Mouse (Mus musculus): ENCODE data around the gene Cntn5.

Gene Cntn5

DNA sequence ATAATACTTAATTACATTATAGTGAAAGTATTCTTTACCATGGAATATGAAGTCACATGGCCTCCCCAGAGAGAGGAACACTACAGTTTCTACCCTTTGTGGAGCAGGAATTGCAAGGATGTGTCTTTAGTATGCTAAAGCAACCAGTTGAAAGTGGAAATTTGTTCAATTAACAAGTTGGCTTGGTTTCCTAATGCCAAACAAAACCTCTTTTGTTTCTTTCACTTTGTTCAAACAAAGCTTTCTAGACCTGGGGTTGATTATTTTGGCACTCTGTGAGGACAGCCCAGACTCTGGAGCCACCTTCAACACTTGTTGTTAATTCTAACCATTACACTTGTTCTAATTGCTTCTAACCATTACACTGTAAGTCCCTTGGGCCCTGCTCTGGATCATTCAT lies 718.5 kb downstream of the Cntn5 start:
- DNase-seq (ENCODE audit: low spot score): no peak

DNA sequence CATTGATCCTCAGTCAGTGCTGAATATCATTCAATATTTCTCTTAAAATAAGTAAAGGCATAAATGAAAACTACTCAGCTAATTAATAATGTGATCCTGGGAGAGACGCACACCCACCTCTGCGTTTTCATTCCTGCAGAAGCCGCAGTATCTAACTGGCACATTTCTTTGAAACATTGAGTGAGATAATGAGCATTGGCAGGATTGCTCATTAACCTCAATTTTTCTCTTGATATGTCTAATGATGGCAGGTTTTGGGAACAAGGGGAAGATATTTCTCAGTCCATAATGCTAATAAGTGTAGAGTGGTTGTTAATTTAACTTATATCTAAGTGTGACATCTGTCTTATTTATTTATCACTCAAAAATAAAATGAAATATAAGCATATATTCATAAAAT lies 734.0 kb downstream of the Cntn5 start:
- DNase-seq (ENCODE audit: low spot score): no peak

DNA sequence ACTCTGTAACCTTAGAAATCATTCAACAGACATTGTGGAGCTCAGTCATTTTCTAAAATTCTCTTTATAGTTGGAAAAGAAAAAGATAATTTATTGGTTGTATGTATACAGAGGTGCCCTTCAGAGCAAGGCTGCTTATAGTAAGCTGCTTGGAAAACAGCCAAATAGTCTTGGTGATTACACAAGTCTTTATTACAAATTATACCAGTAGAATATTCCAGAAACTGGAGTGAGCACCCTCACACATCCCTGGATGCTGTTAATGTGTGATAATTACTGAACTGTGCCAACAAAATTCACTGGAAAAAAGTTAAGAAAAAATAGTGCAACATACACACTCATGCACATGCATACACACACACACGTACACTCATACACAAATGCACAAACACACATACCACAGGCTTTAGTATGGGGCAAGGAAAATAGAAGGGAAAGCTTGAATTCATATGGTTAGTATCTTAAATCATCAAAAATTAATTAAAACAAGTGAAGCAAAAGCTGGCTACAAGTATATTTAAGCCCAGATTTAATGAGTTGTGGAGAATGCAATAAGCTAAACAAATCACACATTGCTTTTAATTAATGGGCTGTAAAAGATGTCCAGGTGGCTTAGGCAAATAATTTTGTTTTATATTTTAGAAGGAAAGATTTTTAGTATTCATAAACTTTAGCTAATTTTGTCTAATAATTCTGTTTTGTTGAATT lies 783.1 kb downstream of the Cntn5 start:
- no peak for DNase-seq (ENCODE audit: low spot score)

DNA sequence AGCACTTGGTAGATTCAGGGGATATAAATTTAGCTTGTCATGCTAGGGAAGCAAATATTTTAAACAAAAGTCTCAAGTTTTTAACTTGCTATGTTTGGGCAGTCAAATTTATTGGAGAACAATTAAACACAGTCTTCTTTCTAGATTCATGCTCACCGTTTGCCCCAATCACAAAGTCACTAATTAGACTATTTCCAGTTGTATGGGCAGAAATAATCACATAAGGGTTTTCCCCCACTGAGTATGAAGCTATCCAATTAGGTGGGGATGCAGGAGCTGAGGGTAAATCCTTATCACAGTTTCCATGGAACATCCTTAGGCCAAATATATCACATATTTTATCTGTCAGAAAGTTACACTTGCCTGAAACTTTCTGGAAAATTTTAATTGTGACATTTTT lies 788.0 kb downstream of the Cntn5 start:
- no peak for DNase-seq (ENCODE audit: low spot score)

DNA sequence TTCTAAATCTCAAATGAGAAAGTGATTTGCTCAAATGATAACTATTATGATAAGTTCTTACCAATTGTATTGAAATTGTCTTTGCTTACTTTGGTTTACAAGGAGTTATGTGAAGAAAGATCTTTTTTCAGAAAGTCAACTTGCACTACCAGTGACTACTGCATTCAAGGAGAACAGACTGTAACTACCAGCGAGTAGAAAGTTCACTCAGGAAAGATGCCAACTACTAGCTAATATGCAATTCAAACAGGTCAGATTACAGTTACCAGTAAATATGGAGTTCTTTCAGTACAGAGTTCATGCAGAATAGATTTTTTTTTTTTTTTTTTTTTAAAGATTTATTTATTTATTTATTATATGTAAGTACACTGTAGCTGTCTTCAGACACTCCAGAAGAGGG lies 795.4 kb downstream of the Cntn5 start:
- no peak for DNase-seq (ENCODE audit: low spot score)

DNA sequence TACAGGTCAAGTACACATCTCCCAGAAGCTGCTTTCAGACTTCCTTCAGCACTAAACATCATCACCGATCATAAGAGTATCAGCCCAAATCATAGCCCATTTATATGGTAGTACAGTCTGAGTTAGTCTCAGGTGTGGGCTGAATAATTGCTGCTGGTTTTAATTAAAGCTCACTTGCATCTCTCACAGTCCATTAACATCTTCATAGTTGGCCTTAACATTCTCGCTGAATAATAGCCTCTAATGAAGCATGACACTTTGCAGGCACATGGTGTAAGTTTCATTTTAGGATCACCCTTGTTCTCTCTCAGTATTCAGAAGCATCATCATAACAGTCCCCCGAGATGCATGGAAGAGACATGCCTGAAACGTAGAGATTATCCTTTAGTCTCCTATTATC lies 796.7 kb downstream of the Cntn5 start:
- no peak for DNase-seq (ENCODE audit: low spot score)

DNA sequence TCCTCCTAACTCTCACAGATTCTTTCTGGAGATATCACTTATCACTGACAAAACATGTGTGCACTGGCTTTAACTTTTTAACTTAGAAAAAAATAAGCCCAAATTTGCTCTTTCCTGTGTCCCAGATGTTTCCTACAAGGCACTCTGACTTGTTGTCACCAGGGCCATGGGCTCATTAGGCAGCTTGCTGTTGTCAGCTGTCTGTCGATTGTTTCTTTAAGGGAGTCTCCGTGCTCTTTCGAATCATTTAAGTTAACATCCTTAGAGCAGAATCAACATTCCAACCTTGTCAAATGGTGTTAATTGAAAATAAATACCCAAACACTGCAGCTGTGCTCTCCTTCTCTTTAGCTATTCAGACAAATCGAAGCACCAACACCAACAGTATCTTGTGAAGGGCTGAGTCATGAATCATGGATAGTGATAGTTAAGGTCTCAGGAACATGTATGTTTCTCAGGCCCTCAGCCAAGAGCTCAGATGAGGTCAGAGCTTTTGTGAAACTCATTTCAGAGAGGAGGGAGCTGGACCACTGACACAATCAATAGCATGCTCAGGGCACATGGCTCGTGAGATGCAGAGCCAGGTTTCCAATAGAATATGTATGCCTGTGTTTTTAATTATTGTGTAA lies 802.6 kb downstream of the Cntn5 start:
- no peak for DNase-seq (ENCODE audit: low spot score)

DNA sequence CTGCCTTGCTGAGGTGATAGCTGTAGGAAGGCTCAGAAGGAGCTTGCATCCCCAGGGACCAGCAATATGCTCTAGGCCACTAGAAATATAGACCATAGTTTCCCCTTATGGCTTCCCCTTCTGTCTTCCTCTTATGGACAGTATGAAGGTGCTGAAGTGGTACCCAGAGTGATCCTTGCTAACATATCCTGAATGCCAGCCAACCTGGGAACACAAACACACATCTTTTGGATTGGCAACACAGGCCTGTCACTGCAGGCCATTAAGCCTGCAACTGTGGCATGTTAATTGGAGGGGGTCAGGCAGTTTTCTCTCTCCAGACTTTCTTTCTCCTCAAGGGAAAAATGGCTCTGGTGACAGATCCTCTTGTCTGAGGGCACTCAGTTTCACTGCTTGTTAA lies 828.3 kb downstream of the Cntn5 start:
- no peak for DNase-seq (ENCODE audit: low spot score)

DNA sequence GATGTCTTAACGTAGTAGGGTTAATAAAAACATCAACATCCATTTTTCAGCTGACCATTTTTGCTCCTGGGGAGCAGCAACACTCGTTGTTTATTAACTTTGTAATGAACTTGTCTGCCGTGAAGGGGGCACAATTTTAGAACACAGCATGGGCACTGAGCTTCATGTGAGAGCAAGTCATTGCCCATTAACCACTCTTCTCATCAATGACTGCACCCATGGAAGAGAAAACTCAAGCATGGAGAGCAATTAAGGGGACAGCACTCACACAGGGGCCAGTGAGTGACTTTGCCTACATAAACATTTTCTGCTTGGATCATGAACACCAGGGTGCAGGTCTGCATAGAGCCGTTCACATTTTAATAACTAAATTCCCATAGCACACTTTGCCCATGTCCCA lies 831.2 kb downstream of the Cntn5 start:
- DNase-seq (ENCODE audit: low spot score): no peak

DNA sequence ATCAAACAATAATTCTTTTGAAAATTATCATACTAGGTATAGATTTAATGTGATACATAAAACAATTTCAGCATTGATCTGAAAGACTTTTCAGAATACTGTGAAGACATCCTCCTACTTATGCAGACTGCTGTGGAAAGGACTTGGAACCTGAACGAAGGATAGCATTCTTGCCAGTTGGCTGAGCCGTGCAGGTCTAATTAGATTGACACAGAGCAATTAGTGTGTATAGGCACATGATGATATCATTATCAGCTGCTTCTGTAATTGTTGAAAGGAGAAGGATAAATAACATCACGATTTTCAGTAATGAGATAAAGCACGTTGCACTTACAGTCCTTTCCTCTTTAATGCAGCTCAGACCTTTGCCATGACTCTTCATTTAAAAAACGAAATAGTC lies 831.7 kb downstream of the Cntn5 start:
- no peak for DNase-seq (ENCODE audit: low spot score)

DNA sequence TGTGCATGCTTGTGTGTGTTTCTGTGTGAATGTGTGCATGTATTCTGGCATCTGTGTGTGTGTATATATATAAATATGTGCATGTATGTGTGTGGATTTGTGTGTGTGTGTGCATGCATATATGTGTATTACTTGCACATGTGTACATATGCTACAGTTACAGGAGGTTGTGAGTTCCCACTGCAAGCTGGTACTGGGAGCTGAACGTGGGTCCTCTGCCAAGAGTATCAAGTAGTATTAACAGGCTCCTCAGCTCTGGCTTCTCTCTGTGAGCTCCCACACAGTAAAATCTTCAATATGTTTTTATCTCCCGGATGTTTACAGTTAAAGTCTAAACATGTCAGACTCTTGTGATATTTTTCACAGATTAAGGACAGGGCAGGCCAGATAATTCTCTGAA lies 833.3 kb downstream of the Cntn5 start:
- no peak for DNase-seq (ENCODE audit: low spot score)

DNA sequence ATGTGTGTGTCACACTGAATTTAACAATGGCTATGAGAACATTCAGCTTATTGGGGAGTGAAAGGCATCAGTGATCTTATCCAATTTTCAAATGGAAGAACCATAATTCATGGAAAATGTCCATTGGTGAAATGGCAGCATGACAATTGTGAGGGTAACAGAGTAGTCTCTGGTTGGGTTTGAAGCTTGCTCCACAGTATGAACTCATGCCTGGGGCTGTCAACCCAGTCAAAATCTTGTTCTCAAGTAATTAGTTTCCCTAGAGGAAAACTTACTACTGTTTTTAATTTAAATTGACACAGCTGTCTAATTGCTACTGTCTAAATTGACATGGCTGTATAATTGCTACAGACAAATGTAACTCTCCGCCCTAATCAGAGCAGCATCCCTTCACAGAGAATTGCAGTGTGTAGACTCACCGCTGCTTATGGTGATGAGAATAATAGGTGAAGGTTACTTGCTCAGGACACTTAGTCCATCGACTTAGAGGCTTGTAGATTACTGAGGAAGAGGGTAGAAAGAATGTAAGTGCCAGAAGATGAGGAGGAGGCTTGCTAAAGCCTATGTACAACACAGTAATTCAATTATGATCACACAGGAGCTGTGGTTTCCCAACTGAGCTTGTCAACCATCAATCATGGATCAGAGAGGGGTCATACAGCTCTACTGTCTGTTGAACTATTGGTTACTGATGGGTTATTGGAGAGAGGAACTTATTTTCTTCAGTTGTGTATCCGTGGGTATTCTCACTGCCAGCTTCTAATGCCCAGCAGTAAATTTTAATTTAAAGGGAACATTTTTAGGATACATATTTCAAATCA lies 859.4 kb downstream of the Cntn5 start:
- no peak for DNase-seq (ENCODE audit: low spot score)

DNA sequence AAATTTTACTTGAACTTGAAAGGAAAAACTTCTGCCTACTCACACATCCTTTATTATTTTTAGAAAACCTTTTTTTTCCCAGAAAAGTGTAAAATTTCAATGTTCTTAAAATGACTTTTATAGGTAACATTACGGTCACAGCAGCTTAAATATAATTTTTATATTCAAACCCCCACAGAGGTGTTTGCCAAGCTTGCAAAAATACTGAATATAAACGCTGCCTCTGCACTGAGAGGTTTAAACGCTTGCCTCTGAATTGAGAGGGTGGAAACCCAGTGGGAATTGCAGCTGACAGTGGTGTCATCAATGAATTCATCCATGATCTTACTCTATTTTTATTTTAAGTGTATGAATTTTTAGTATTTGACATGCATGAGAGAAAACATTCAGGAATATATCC lies 861.6 kb downstream of the Cntn5 start:
- no peak for DNase-seq (ENCODE audit: low spot score)

DNA sequence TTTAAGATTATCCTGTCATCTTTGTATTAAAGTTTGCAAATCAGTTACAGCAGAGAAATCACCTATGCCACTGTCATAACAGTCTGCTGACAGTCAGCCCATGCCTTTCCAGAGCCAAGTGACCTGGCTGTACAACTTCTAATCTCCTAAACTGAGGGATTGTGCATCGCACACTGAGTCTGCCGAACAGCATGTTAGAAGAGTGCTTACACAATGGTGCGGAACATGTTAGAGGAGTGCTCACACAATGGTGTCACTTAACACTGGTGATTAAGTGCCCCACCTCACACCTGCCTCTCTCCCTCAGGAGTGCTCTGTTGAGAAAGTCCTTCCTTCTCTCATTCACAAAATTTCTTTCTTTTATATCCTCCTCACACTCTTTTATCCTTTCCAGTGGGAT lies 889.4 kb downstream of the Cntn5 start:
- DNase-seq (ENCODE audit: low spot score): no peak

DNA sequence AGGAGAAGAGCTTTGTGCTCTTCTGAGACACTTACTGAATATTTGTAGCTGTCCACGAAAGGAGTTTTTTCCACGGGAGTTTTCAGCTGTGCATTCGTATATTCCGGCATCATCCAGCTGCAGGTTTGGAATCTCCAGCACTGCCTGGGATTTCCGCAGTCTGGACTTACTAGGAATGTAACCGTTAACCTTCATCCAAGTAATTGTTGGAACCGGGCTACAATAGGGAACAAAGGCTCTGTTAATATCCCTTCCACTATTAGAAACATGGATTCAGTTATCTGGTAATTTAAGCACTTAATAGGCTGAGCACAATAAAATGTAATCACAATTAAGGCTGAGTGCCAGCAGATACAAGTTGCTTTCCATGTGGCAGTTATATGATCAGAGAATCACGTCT lies 920.5 kb downstream of the Cntn5 start:
- DNase-seq (ENCODE audit: low spot score): no peak

DNA sequence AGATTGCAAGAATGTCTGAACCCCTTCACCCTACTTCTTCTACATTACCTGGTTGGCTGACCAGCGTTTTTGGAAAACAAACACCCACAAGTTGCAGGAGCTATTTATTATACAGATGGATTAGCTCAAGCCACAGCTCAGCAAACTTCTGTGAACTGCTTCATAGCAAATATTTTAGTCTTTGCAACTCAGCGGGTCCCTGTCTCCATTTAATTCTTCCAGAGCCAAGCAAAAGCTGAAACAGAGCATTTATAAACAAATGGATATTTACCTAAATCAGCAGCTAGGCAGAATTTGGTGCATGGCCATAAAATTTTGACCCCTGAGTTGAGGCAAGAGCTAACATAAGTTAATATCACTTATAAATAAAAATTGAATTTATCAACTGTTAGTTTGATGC lies 921.4 kb downstream of the Cntn5 start:
- no peak for DNase-seq (ENCODE audit: low spot score)

DNA sequence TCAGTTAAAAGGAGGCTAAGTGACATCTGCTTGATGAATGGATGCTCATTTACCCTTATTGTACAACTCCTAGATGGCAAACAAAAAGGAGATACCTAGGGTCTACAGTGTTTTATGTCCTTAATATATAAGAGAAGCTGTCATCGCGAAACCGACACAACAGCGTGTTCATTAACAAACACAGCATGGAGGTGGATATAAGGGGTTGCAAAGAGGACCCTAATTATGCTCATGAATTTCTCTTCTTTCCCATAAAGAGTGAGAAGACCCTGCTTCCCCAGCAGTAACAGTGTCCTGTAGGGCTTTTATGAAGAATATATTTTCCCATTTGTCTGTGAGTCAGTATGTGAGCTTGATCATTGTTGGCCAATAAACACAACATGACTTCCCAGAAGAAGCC lies 939.2 kb downstream of the Cntn5 start:
- DNase-seq (ENCODE audit: low spot score): no peak

DNA sequence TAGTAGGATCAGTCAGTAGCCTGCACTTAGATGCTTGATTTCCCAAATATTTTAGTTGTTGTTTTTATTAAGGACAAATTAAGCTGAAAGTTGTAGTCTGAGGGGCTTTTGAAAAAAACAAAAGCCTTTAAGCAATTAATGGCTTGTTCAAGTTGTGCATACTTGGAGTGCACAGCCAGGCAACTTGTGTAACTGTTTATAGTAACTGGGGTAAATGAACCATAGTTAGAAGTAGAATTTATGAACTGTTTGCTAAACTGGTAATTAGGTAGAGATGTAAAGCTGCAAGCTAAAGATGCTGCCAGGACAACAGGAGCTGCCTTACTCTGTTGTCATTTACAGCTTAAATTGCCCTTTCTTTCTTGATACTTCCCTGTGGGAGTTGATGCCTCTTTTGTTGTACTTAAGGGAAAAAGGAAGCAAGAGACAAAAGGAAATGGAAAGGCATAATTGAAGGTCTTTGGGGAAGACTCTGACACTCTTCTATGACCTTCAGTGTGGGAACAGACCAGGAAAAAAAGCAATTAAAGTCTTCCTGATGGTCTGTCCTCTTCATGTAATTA lies 943.9 kb downstream of the Cntn5 start:
- no peak for DNase-seq (ENCODE audit: low spot score)

DNA sequence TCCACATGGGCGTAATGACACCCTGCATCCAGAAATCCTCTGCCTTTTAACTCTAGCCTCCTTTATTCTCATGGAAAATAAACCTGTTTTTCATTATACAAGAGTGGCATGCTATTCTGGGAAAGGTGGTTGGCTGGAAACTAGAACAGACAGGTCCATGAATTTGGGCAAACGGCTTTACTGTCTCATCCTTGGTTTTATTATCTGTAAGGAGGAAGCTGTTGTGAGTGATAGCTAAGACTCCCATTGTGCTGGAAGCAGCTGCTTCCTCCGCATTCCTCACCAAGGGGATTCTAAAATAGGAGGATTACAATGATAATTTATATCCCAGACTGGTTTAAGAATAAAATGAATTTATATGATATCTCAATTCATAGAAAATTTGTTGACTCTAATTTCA lies 955.2 kb downstream of the Cntn5 start:
- DNase-seq (ENCODE audit: low spot score): no peak

DNA sequence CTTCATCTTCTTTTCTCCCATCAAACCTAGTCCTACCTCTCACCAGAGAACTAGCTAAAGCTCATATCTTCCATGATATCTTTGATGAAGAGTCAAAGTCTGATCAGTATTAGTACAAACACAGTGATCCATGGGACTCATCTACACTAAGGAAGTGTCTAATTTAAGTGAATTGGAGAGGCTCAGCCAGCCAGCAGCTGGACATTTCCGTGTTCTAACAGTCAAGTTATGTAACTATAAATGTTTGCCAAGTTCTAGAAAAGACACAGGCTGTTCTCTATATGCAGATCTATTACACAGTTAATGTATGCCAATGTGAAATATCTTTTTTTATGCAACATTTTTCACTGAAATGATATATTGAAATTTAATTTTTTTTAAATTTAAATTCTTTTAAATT lies 959.7 kb downstream of the Cntn5 start:
- no peak for DNase-seq (ENCODE audit: low spot score)

DNA sequence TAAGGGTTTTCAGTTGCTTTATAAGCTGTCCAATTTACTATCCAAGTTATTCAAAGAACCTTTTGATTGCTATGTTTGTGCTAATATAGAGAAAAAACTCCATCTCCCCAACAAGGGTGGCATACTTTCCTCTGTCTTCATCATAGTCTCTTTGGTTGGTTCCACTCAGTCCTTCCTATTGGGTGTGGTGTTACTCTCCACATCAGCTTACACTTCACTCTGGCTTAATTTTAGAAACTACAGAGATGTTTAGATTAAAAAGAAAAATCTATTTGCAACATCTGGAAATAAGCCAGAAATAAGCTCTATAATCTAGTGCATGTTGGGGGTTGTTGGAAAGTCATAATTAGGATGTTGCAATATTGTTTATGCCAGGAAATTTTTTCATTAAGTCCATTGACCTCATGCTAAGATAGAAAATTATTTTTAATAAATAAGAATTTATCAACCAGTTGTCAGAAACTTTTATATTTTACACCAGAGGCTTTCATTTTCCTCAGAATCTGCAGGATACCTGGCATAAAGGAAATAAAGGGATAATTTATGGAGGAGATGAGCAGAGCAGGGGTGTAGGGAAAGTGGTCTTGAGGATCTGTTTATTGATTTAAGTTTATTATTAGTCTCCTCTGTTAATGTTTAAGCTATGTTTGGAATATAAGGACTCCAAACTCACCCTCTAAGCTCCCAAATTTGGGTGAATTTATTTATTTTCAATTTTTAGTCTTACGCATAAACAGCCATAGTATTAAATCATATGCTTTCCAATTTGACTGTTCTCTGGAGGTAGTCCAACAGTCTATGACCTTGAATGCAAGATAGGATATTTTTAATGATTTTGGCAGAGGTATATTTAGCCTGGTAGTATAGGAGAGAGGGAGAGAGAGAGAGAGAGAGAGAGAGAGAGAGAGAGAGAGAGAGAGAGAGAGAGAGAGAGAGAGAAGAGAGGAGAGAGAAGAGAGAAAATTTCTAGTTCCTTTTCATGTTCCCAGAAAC lies 966.8 kb downstream of the Cntn5 start:
- no peak for DNase-seq (ENCODE audit: low spot score)

DNA sequence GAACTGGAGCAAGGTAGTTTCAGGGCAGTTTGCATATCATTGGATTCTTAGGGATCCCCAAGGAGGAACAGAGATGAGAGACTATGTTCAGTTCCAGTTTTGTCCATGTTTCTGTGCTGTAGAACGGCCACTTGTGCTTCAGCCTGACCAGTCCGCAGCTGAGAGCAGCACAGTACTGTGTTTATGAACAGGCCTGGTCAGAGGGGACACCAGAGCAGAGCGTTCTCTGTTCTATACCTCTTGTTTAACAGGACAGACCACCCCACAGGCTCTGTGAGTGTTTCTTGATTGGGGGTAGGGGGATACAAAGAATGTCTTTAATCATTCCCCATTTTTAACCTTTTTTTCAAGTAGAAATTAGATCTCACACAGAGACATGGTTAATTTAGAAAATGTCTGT lies 984.0 kb downstream of the Cntn5 start:
- DNase-seq (ENCODE audit: low spot score): no peak
